Mouse (Mus musculus) intestine, embryonic 14.5 days (tissue): ENCODE measurements around the gene Zfp423. TPM values are rescaled to one million over a fixed set of nuclear protein-coding genes. Genes with fewer than 3 reads are reported as not detected.

Experiments used
- ATAC-seq: fragments of 200-750 bp; cut with Nextera tagmentation; replicated peaks from 2 replicates; pipeline ENCODE4 v1.8.0; 2017; ENCODE audit warnings: low read depth, moderate number of reproducible peaks, moderate TSS enrichment, moderate library complexity; ENCODE audit not compliant: low FRiP score, low TSS enrichment
- DNase-seq: peaks from one replicate; pipeline ENCODE4 v3.0.0-alpha.2; 2018; ENCODE audit warnings: low spot score
- H3K27ac ChIP-seq: fragments of 300-500 bp; sonication (generic); 2 replicates; pipeline ENCODE4 v1.5.1; 2014; ENCODE audit warnings: low read depth, mild to moderate bottlenecking, control low read depth
- H3K27me3 ChIP-seq: fragments of 300-500 bp; sonication (generic); replicated peaks from 2 replicates; pipeline ENCODE4 v1.6.1; 2014; ENCODE audit warnings: low read length, control low read depth; ENCODE audit not compliant: control insufficient read depth, insufficient read depth
- H3K36me3 ChIP-seq: fragments of 300-500 bp; sonication (generic); 2 replicates; pipeline ENCODE4 v1.6.1; 2014; ENCODE audit warnings: low read length, control low read depth; ENCODE audit not compliant: control insufficient read depth, insufficient read depth
- H3K4me1 ChIP-seq: fragments of 300-500 bp; sonication (generic); replicated peaks from 2 replicates; pipeline ENCODE4 v1.6.1; 2014; ENCODE audit warnings: low read length, control low read depth, mixed read lengths; ENCODE audit not compliant: control insufficient read depth, insufficient read depth
- H3K4me2 ChIP-seq: fragments of 300-500 bp; sonication (generic); 2 replicates; pipeline ENCODE4 v1.6.1; 2014; ENCODE audit warnings: low read length
- H3K4me3 ChIP-seq: fragments of 300-500 bp; sonication (generic); 2 replicates; pipeline ENCODE4 v1.5.1; 2014; ENCODE audit warnings: low read depth, low read length, control low read depth, mixed read lengths
- H3K9ac ChIP-seq: fragments of 300-500 bp; sonication (generic); 2 replicates; pipeline ENCODE4 v1.6.1; 2014; ENCODE audit warnings: mild to moderate bottlenecking, low read length
- H3K9me3 ChIP-seq: fragments of 300-500 bp; sonication (generic); 2 replicates; pipeline ENCODE4 v1.6.1; 2016; ENCODE audit warnings: low read length, control low read depth; ENCODE audit not compliant: control insufficient read depth
- WGBS: fragments of 180-500 bp; shearing (Covaris S2); extraction: QIAGEN DNeasy Blood & Tissue Kit; methylation state at CpG from one replicate; pipeline ENCODE4 v1.1.7; 2014; 5-methylcytosine and 5-hydroxymethylcytosine counted together
- polyA plus RNA-seq: library from polyadenylated mRNA; unstranded; fragments of >200 nt; fragmentation: Nextera tagmentation; extraction: Ambion mirVana; gene quantifications from 2 replicates; pipeline ENCODE4 v1.2.1, GENCODE M21; 2014

Zfp423 gene
- polyA plus RNA-seq, 1 experiment from 2014 or later = 10.5 TPM

DNA sequence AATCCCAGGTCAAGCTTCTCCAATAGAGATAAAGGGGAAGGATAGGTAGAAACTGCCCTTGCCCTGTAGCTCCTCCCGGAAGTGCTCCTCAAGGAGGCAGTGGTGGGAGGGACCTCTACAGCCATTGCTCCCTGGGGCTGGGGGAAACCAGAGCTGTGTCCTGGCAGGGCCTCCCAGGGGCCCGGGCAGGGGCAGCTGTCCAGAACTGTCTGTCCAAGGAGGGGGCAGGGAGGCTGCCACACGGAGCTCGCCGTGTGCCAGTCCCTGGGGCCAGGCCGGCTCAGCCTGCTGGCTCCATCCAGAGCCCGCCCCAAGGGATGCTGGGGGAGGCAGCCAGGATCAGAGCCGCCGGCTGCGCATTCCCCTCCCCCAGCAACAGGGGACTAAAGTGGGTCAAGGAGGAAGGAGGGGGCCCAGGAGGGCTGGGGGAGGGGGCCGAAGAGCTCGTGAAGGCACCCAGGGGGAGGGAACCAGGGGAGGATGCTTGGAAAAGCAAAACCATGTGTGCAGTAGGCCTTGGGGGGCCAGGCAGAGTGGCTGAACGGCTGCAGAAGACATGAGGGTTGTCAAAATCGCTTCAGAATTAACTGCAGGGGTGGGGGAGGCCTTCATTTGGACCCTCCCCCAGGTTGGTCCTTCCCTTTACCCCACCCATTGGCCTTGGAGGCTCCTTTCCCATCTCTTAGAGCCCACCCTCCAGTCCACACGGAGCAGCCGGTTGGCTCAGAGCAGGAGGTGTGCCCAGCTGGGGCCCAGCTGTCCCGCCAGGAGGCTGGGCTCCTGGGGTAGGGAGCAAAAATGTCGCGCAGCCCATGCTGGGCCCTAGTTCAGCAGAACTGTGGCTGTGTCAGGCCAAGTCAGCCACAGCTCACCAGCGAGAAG lies 20.8 kb downstream of the Zfp423 start:
- Histone ChIP-seq H3K4me1 (peaks cover 37% of the 10 kb centered on the region), H3K9ac (peak overlapping the region; percentile 18)
- 4% methylated on average over 20 of the region's 20 CpGs for WGBS

DNA sequence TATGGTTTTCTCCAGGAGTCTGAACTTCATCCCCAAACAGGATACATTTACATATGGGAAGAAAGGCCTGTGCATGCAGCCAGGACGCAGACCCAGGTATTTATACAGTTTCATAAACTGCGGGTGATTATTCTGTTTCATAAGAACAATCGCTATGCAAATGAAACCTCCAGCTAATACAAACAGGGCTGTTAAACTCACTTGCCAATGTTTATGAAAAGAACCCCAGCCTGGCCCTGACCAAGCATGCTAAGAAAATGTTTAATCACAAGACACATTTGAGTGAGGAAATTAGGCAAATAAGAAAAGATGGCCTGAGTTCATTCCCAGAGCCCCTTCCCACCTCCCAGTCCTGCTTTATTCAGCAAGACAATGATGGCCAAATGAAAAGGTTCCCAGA lies 22.2 kb downstream of the Zfp423 start:
- Histone ChIP-seq H3K4me2 (no peak overlapping the region), H3K4me3 (no peak overlapping the region), H3K4me1 (peaks cover 49% of the 10 kb centered on the region), H3K36me3 (no peaks in the 10 kb centered on the region), H3K27ac (no peak overlapping the region), H3K27me3 (no peaks in the 10 kb centered on the region), H3K9ac (no peak overlapping the region), H3K9me3 (no peaks in the 10 kb centered on the region)
- ATAC-seq = no peak
- 81% methylated on average over 3 of the region's 3 CpGs for WGBS
- DNase-seq = no peak

More for the DNA sequence above, 20.8 kb downstream of the Zfp423 start:
- ATAC-seq (peak; percentile 88), DNase-seq (peak; percentile 79)
- no peaks in the 10 kb centered on the region for H3K27me3 ChIP-seq
- no peaks in the 10 kb centered on the region for H3K9me3 ChIP-seq
- H3K4me2 ChIP-seq = peak overlapping the region; percentile 61
- H3K4me3 ChIP-seq = peak overlapping the region; percentile 25
- no peaks in the 10 kb centered on the region for H3K36me3 ChIP-seq
- H3K27ac ChIP-seq = peak overlapping the region; percentile 83

GRCm38 (mm10) chr8:87935088-87935680 lies 24.2 kb downstream of the Zfp423 start:
- Histone ChIP-seq H3K9me3 (no peaks in the 10 kb centered on the region), H3K4me3 (no peak overlapping the region), H3K27me3 (no peaks in the 10 kb centered on the region), H3K4me1 (peaks cover 44% of the 10 kb centered on the region), H3K9ac (no peak overlapping the region), H3K36me3 (no peaks in the 10 kb centered on the region), H3K4me2 (no peak overlapping the region), H3K27ac (no peak overlapping the region)
- DNase-seq (no peak), ATAC-seq (no peak)
- 87% methylated on average over 6 of the region's 6 CpGs for WGBS

- no peaks in the 10 kb centered on the region for H3K9me3 ChIP-seq
- ATAC-seq (no peak), DNase-seq (no peak)
- H3K4me3 ChIP-seq = no peak overlapping the region
- H3K9ac ChIP-seq = no peak overlapping the region
- WGBS = 63% methylated on average over 13 of the region's 13 CpGs
- no peaks in the 10 kb centered on the region for H3K36me3 ChIP-seq
- no peaks in the 10 kb centered on the region for H3K27me3 ChIP-seq
- no peak overlapping the region for H3K4me2 ChIP-seq
- H3K27ac ChIP-seq = no peak overlapping the region
- H3K4me1 ChIP-seq = peaks cover 41% of the 10 kb centered on the region
Observed at GRCm38 (mm10) chr8:87934175-87934574, 25.2 kb downstream of the Zfp423 start.

GRCm38 (mm10) chr8:87933752-87934151 lies 25.6 kb downstream of the Zfp423 start:
- no peaks in the 10 kb centered on the region for H3K9me3 ChIP-seq
- DNase-seq (no peak), ATAC-seq (no peak)
- no peak overlapping the region for H3K4me2 ChIP-seq
- H3K4me1 ChIP-seq = peaks cover 40% of the 10 kb centered on the region
- H3K36me3 ChIP-seq = no peaks in the 10 kb centered on the region
- 65% methylated on average over 8 of the region's 8 CpGs for WGBS
- no peak overlapping the region for H3K27ac ChIP-seq
- no peak overlapping the region for H3K9ac ChIP-seq
- no peaks in the 10 kb centered on the region for H3K27me3 ChIP-seq
- H3K4me3 ChIP-seq = no peak overlapping the region

DNA sequence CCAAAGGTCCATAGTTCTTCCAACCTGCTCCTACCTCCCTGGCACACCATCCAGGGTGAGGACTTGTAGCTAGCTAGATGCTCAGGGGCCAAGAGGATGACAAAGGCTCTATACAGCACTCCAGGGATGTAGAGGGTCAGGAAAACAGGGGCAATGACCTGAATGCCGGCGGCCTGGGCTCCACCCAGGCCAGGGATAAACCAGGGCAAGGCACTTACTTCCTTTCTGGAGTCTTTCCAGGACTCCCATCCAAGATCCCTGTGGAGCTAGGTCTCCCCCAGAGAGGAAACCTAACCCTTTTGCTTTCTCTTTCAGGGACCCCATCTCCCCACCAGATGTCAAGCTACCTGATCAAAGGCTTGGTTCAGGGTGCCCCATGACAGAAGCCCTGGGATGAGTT lies 30.5 kb downstream of the Zfp423 start:
- no peak overlapping the region for H3K4me2 ChIP-seq
- DNase-seq (no peak), ATAC-seq (no peak)
- no peaks in the 10 kb centered on the region for H3K9me3 ChIP-seq
- peaks cover 29% of the 10 kb centered on the region; the same call in 1 of the 2 replicates for H3K4me1 ChIP-seq
- no peaks in the 10 kb centered on the region for H3K27me3 ChIP-seq
- H3K4me3 ChIP-seq = no peak overlapping the region
- no peaks in the 10 kb centered on the region for H3K36me3 ChIP-seq
- WGBS = 28% methylated on average over 2 of the region's 2 CpGs
- H3K9ac ChIP-seq = no peak overlapping the region
- peak overlapping the region; percentile 33; the same call in 1 of the 2 replicates for H3K27ac ChIP-seq

GRCm38 (mm10) chr8:87927034-87927830 lies 32.2 kb downstream of the Zfp423 start:
- 74% methylated on average over 10 of the region's 10 CpGs for WGBS
- no peak for DNase-seq
- H3K27ac ChIP-seq = no peak overlapping the region
- peaks cover 16% of the 10 kb centered on the region; the same call in 1 of the 2 replicates for H3K4me1 ChIP-seq
- H3K9me3 ChIP-seq = no peaks in the 10 kb centered on the region
- ATAC-seq = no peak
- no peaks in the 10 kb centered on the region for H3K27me3 ChIP-seq
- H3K4me3 ChIP-seq = no peak overlapping the region
- H3K36me3 ChIP-seq = no peaks in the 10 kb centered on the region
- H3K9ac ChIP-seq = no peak overlapping the region
- no peak overlapping the region for H3K4me2 ChIP-seq

DNA sequence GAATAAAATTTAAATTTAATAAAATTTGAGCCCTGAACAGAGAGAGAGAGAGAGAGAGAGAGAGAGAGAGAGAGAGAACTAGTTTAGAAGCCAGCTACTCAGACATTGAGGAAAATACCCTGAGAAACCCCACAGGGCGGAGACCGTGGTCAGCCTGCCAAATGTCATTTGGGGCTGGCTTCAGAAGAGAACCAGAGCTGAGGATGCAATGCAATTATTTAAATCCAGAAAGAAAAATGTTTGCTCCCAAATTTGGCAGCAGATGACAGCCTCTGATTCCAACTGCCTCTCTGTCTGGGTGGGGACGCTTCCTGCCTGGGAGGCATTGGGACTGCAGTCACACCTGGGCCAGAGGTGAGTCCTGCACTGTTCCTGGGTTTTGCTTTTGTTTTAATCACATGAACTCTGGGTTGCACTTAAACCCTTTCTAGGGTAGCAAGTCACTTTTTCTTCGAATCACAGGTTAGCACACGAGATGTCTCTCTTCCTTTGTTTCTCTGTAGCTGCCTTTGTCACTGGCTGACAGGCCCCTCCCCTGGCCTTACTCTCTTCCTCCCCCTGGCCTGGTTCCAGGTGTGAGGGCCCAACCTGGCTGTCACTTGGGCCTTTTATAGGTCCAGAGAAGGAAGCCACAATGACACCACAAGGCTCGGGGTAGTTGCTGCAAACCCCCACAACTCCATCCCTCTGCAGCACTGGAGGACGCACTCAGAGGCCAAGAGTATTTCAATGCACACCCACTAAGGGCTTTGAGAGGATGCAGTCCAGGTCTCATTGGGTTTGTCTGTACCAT lies 33.1 kb downstream of the Zfp423 start:
- H3K27me3 ChIP-seq = no peaks in the 10 kb centered on the region
- H3K9me3 ChIP-seq = no peaks in the 10 kb centered on the region
- no peaks in the 10 kb centered on the region for H3K36me3 ChIP-seq
- no peak overlapping the region for H3K9ac ChIP-seq
- WGBS = 65% methylated on average over 7 of the region's 7 CpGs
- peaks cover 16% of the 10 kb centered on the region; the same call in 1 of the 2 replicates for H3K4me1 ChIP-seq
- DNase-seq (no peak), ATAC-seq (no peak)
- H3K4me3 ChIP-seq = no peak overlapping the region
- H3K4me2 ChIP-seq = no peak overlapping the region
- H3K27ac ChIP-seq = no peak overlapping the region
